Mouse (Mus musculus): Measurements from ENCODE around the gene Olfr223. TPM values are rescaled to one million over a fixed set of nuclear protein-coding genes. Genes with fewer than 3 reads are reported as not detected.

Gene Olfr223
- not detected in 2 replicates for polyA plus RNA-seq (2011; ENCODE audit: insufficient read depth, insufficient read length, low read depth, missing spikeins)

DNA sequence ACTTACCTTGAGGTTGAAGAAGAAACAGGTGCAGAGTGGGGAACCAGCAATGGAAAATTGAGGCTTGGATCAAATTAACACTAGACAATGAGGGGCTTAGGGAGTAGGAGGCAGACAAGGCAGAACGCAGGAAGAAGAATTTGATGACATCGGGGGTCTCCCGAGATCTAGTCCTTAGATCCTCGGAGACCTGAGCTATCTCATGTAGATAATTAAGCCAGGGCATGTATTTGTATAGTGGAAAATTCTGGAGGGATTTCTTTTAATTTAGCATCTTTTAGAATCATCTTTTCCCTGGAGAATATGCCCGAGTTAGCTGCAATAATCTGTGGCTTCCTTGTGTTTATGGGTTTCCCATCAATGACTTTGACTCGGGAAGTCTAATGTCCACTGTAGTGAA is at the start of gene Olfr223:
Olfr223 (minus strand) TSS at position 101 of the 400 bp plus-strand sequence.
- H3K9ac ChIP-seq (ENCODE audit: low read depth, poor library complexity, severe bottlenecking) = no peak within 1 kb of the TSS
- TF ChIP-seq POLR2A (IDR thresholded peaks at IDR 0.05; ENCODE audit: insufficient read depth, low read length) (no peak), EP300 (IDR thresholded peaks at IDR 0.05; ENCODE audit: insufficient read depth, low read depth, low read length) (no peak), CTCF (IDR thresholded peaks at IDR 0.05; ENCODE audit: low read depth, low read length) (no peak)
- no peak within 1 kb of the TSS for H3K27ac ChIP-seq (ENCODE audit: insufficient read depth, low read length)
- no peaks in the 10 kb centered on the region for H3K36me3 ChIP-seq (ENCODE audit: control insufficient read depth, insufficient read depth, low read length, poor library complexity, severe bottlenecking)
- H3K9me3 ChIP-seq (replicated peaks; ENCODE audit: control insufficient read depth, insufficient read depth, low read length, poor library complexity, severe bottlenecking) = no peaks in the 10 kb centered on the region
- H3K4me3 ChIP-seq (ENCODE audit: low read depth, low read length) = no peak within 1 kb of the TSS
- H3K4me1 ChIP-seq (ENCODE audit: control insufficient read depth, insufficient read depth, low read length) = no peaks in the 10 kb centered on the region
- no peaks in the 10 kb centered on the region for H3K27me3 ChIP-seq (ENCODE audit: control insufficient read depth, insufficient read depth, low read length, poor library complexity, severe bottlenecking)

GRCm38 (mm10) chr11:59642420-59642819 is 49.3 kb upstream of the Olfr223 start:
- H3K4me3 ChIP-seq (ENCODE audit: low read depth, low read length) = no peak overlapping the region
- no peak overlapping the region for H3K9ac ChIP-seq (ENCODE audit: low read depth, poor library complexity, severe bottlenecking)
- H3K9me3 ChIP-seq (replicated peaks; ENCODE audit: control insufficient read depth, insufficient read depth, low read length, poor library complexity, severe bottlenecking) = no peaks in the 10 kb centered on the region
- H3K4me1 ChIP-seq (ENCODE audit: control insufficient read depth, insufficient read depth, low read length) = no peaks in the 10 kb centered on the region
- TF ChIP-seq EP300 (IDR thresholded peaks at IDR 0.05; ENCODE audit: insufficient read depth, low read depth, low read length) = no peak
- TF ChIP-seq POLR2A (IDR thresholded peaks at IDR 0.05; ENCODE audit: insufficient read depth, low read length) = no peak
- no peak for TF ChIP-seq CTCF (IDR thresholded peaks at IDR 0.05; ENCODE audit: low read depth, low read length)
- H3K27me3 ChIP-seq (ENCODE audit: control insufficient read depth, insufficient read depth, low read length, poor library complexity, severe bottlenecking) = no peaks in the 10 kb centered on the region
- H3K36me3 ChIP-seq (ENCODE audit: control insufficient read depth, insufficient read depth, low read length, poor library complexity, severe bottlenecking) = no peaks in the 10 kb centered on the region
- H3K27ac ChIP-seq (ENCODE audit: insufficient read depth, low read length) = no peak overlapping the region

GRCm38 (mm10) chr11:59641227-59641626 is 48.1 kb upstream of the Olfr223 start:
- no peak overlapping the region for H3K4me3 ChIP-seq (ENCODE audit: low read depth, low read length)
- TF ChIP-seq EP300 (IDR thresholded peaks at IDR 0.05; ENCODE audit: insufficient read depth, low read depth, low read length) (no peak), POLR2A (IDR thresholded peaks at IDR 0.05; ENCODE audit: insufficient read depth, low read length) (no peak), CTCF (IDR thresholded peaks at IDR 0.05; ENCODE audit: low read depth, low read length) (no peak)
- no peak overlapping the region for H3K27ac ChIP-seq (ENCODE audit: insufficient read depth, low read length)
- H3K36me3 ChIP-seq (ENCODE audit: control insufficient read depth, insufficient read depth, low read length, poor library complexity, severe bottlenecking) = no peaks in the 10 kb centered on the region
- no peak overlapping the region for H3K9ac ChIP-seq (ENCODE audit: low read depth, poor library complexity, severe bottlenecking)
- no peaks in the 10 kb centered on the region for H3K4me1 ChIP-seq (ENCODE audit: control insufficient read depth, insufficient read depth, low read length)
- H3K9me3 ChIP-seq (replicated peaks; ENCODE audit: control insufficient read depth, insufficient read depth, low read length, poor library complexity, severe bottlenecking) = no peaks in the 10 kb centered on the region
- no peaks in the 10 kb centered on the region for H3K27me3 ChIP-seq (ENCODE audit: control insufficient read depth, insufficient read depth, low read length, poor library complexity, severe bottlenecking)

- no peaks in the 10 kb centered on the region for H3K36me3 ChIP-seq (ENCODE audit: control insufficient read depth, insufficient read depth, low read length, poor library complexity, severe bottlenecking)
- H3K27ac ChIP-seq (ENCODE audit: insufficient read depth, low read length) = no peak overlapping the region
- no peaks in the 10 kb centered on the region for H3K9me3 ChIP-seq (replicated peaks; ENCODE audit: control insufficient read depth, insufficient read depth, low read length, poor library complexity, severe bottlenecking)
- H3K4me1 ChIP-seq (ENCODE audit: control insufficient read depth, insufficient read depth, low read length) = no peaks in the 10 kb centered on the region
- TF ChIP-seq POLR2A (IDR thresholded peaks at IDR 0.05; ENCODE audit: insufficient read depth, low read length) (no peak), CTCF (IDR thresholded peaks at IDR 0.05; ENCODE audit: low read depth, low read length) (no peak), EP300 (IDR thresholded peaks at IDR 0.05; ENCODE audit: insufficient read depth, low read depth, low read length) (no peak)
- no peaks in the 10 kb centered on the region for H3K27me3 ChIP-seq (ENCODE audit: control insufficient read depth, insufficient read depth, low read length, poor library complexity, severe bottlenecking)
- H3K9ac ChIP-seq (ENCODE audit: low read depth, poor library complexity, severe bottlenecking) = no peak overlapping the region
- no peak overlapping the region for H3K4me3 ChIP-seq (ENCODE audit: low read depth, low read length)
Measured at GRCm38 (mm10) chr11:59639957-59640643, 47.0 kb upstream of the Olfr223 start.

DNA sequence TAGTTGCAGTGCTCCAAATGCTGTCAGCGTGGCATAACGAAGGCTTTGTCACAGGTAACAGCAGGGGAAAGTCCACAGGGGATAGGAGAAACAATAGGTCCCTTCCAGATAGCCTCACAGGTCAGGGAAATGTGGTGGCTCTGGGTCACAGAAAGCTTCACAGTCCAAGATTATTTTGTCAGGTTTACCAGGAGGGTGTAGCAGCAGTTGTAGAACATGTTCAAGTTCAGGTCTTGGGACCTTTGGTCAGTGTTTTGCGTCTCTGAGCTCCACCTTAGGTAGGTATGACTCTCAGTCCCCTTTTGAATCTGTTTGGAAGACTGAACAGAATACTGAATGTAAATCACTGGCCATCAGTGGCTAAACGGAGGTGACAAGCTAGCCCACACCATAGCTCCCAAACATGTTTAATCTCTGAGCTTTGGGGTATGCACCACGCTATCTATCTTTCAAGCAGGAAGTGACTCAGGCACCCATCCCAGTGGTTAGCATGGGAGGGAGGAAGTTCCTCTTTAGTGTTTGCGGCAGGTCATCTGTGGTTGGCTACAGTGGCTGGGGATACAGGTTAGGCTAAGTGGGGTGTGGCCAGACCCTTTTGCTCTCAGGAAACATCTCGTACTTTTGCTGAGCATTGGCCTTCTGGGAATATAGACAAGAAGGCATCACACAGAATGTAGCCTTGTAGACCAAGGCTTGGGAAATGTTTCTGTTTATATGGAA is 43.8 kb upstream of the Olfr223 start:
- H3K36me3 ChIP-seq (ENCODE audit: control insufficient read depth, insufficient read depth, low read length, poor library complexity, severe bottlenecking) = no peaks in the 10 kb centered on the region
- H3K4me3 ChIP-seq (ENCODE audit: low read depth, low read length) = no peak overlapping the region
- H3K9me3 ChIP-seq (replicated peaks; ENCODE audit: control insufficient read depth, insufficient read depth, low read length, poor library complexity, severe bottlenecking) = no peaks in the 10 kb centered on the region
- no peak for TF ChIP-seq EP300 (IDR thresholded peaks at IDR 0.05; ENCODE audit: insufficient read depth, low read depth, low read length)
- no peaks in the 10 kb centered on the region for H3K4me1 ChIP-seq (ENCODE audit: control insufficient read depth, insufficient read depth, low read length)
- H3K9ac ChIP-seq (ENCODE audit: low read depth, poor library complexity, severe bottlenecking) = no peak overlapping the region
- no peak overlapping the region for H3K27ac ChIP-seq (ENCODE audit: insufficient read depth, low read length)
- H3K27me3 ChIP-seq (ENCODE audit: control insufficient read depth, insufficient read depth, low read length, poor library complexity, severe bottlenecking) = no peaks in the 10 kb centered on the region
